Mouse (Mus musculus) granulocyte monocyte progenitor cell, adult 5-6 weeks (primary cell): ENCODE data around the gene Top2a. TPM values are rescaled to one million over a fixed set of nuclear protein-coding genes. Genes with fewer than 3 reads are reported as not detected.

Source experiments
- ATAC-seq: replicated peaks from 2 replicates; pipeline ENCODE4 v1.8.0; 2016; ENCODE audit warnings: mild to moderate bottlenecking, moderate TSS enrichment, inconsistent platforms; ENCODE audit not compliant: poor library complexity, severe bottlenecking
- total RNA-seq, 2 experiments: library from RNA; stranded (forward) in 1 of 2; stranded (reverse) in 1 of 2; fragments of 200-712, 200-1000 nt in 1 of 2; fragments of >200 nt in 1 of 2; fragmentation: Nextera tagmentation in 1 of 2; gene quantifications; 2 replicates each; pipeline ENCODE4 v1.2.3; 2014 to 2017

Gene Top2a
- total RNA-seq, 2 experiments from 2014 or later, result 216 to 674 TPM

- ATAC-seq, result no peak
Observed at GRCm38 (mm10) chr11:98968079-98968478, 55.9 kb downstream of the Top2a start.

GRCm38 (mm10) chr11:98966499-98967141, 57.4 kb downstream of the Top2a start:
- no peak for ATAC-seq

GRCm38 (mm10) chr11:98965416-98966077, 58.4 kb downstream of the Top2a start:
- no peak for ATAC-seq

- ATAC-seq, result no peak
Observed at GRCm38 (mm10) chr11:98964616-98965415, 59.2 kb downstream of the Top2a start.

DNA sequence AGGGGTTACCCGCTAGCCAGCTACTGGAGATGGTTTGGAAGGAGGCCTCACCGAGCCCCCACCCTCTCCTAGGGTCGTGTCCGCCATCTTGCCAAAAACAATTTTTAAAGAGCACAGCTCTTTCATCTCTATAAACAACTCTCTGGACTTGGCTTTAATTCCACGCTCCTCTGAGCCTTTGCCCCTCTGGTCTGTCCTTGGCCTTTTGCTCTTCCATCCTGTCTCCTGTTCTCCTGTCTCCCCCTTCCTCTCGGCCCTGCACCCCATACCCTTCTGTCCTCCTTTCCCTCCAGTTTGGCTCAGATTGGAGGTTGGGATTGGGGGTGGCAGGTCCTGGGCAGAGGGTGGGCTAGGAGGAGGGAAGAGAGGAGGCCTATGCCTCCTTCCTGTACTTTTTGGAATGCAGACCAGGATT, 59.8 kb downstream of the Top2a start:
- no peak for ATAC-seq

GRCm38 (mm10) chr11:98963191-98964021, 60.6 kb downstream of the Top2a start:
- ATAC-seq, result peak; percentile 54

GRCm38 (mm10) chr11:98962421-98963095, 61.4 kb downstream of the Top2a start:
- no peak for ATAC-seq

DNA sequence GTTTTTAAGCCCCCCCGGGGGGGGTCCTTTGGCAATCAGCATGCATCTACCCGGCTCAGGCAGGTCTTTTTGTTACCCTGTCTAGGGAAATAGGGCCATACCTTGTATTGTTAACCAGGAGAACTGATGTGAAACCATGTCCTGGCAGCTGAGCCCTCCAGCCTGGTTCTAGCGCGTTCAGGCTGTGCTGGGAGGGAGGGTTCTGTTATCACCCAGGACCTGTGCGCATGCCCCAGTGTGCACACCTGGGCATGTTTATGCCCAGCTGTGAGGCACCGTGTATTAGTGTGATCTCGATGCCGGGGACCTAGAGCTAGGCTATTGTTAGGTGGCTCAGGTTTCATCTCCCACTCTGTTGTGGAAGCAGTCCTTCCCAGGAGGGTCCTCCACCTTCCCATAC, 62.2 kb downstream of the Top2a start:
- no peak for ATAC-seq

DNA sequence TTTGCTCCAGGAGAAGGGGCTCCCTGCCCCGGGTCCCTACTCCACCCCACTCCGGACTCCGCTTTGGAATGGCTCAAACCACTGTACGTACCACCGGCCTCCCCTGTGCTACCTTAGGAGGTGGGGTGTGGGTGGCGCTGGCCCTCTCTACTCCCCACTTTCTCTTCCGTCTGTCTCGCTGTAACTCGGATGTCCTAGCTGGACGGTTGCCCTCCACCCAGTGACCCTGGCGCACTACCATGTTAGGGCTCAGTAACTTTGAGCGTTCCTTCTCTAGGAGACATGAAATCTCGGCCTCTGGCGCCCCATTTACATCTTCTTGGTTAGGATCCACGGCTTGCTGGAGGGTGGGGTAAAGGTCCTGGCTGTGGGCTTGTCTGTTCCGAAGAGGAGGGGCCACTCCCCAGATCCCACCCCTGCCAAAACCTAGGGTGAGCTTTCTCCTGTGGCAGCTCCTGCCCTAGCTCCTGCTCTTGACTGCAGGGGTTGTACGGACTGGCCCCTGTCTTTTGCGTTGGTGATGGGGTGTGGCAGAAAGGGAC, 62.9 kb downstream of the Top2a start:
- no peak for ATAC-seq

DNA sequence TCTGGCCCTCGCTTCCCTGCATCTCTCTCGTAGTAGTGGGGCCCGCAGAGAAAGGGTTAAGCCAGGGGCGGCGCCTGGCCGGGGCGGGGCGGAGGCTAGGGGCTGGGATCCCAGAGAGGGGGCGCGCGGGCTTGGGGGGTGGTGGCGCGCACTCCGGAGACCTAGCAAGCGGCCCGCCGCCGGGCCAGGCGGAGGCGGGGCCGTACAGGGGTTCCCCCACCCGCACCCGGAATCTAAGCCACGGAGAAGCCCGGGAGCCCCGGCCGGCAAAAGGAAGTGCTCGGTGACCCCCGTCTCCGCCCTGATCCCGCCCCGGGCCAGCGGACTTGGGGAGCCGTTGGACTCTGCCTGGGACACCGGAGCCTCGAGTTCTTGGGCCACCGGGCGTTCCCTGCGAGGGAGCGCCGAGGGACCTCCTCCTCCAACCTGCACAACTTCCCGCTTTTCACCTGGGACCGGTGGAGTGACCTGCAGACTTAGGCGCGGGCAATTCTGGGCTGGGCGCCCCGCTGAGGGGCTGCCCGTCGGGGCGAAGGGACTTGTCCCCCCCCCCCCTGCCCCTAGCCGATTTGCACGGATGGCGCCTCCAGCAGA, 63.6 kb downstream of the Top2a start:
- peak; percentile 17 for ATAC-seq

GRCm38 (mm10) chr11:98959437-98960312, 64.3 kb downstream of the Top2a start:
- peak; percentile 66 for ATAC-seq

GRCm38 (mm10) chr11:98956340-98956739, 67.6 kb downstream of the Top2a start:
- ATAC-seq, result no peak

GRCm38 (mm10) chr11:98955707-98956235, 68.2 kb downstream of the Top2a start:
- ATAC-seq, result no peak

DNA sequence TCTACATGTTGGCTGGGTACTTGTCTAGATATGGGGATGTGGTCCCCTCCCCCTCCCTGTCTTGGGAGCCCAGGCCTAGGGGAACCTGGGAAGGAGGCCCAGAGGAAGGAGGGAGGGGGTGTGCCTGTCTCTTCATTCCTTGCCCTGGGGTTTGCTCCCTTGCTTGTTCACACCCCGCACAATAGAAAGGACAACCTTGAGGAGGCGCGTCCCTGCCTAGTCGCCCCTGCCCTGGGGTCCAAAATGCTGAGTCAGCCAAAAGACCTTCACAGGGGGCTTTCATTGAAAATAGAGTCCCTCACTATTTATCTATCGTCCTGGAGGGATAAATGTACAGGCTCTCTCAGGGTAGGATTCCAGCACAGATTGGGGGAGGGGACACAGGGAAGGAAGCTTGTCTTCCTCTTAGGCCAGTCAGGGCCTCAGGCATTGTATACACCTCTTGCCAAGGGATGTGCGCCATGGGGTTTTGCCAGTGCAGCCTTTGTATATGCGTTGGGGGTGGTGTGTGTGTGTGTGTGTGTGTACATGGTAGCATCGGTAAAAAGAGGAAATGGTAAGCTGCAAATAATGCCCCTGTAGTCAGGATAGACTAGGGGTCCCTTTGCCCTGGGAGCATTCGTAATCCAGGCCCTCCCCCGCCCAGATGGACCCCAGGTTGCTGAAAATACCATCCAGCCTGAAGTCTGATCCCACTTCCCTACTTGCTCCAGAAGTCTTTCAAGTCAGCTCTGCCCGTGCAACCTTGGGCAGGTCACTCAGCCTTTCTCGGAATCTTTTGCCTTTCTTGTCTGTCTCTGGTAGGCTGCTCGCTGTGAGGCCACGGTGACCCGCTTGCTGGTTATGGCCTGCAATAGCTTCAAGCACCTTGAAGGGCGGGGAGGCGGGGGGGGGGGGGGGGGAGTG, 68.9 kb downstream of the Top2a start:
- peak; percentile 12; the same call in 1 of the 2 replicates for ATAC-seq

- no peak for ATAC-seq
Observed at GRCm38 (mm10) chr11:98954373-98954772, 69.6 kb downstream of the Top2a start.

GRCm38 (mm10) chr11:98953835-98954320, 70.1 kb downstream of the Top2a start:
- ATAC-seq, result no peak

DNA sequence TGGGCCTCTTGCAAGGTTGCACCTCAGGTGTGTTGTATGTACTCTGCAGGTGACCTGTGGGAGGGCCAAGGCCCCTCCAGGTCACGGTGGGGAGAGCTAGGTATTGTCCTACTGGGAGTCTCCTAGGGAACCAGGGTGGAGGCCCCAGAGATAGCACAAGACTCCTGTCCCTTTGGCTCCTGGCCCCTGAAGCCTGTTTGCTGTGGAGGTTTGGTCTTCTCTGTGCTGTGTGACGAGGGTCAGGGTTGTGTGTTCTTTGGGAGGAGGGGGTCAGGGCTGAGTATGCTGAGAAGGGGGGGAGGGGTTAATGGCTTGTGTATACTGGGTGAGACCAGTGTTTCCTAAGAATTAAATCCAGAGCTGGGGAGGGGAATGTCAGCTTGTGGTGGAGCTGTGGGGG, 70.6 kb downstream of the Top2a start:
- ATAC-seq, result no peak
